Mouse (Mus musculus) lung, adult 18-20 months (tissue): Measurements from ENCODE around the gene Rpa2.
A peak's percentile ranks its signal among the peaks of the same experiment; 100 is the strongest.
"Not testable (repeated sequence)": the region's sequence is repeated elsewhere in the genome, so short reads cannot be mapped to it uniquely, and the experiment has no call there.

Experiments
- DNase-seq, 2 experiments: peaks; one replicate each; pipeline ENCODE4 v3.0.0; 2022; ENCODE audit warnings: mixed read lengths in 2 of 2

Rpa2 gene

DNA sequence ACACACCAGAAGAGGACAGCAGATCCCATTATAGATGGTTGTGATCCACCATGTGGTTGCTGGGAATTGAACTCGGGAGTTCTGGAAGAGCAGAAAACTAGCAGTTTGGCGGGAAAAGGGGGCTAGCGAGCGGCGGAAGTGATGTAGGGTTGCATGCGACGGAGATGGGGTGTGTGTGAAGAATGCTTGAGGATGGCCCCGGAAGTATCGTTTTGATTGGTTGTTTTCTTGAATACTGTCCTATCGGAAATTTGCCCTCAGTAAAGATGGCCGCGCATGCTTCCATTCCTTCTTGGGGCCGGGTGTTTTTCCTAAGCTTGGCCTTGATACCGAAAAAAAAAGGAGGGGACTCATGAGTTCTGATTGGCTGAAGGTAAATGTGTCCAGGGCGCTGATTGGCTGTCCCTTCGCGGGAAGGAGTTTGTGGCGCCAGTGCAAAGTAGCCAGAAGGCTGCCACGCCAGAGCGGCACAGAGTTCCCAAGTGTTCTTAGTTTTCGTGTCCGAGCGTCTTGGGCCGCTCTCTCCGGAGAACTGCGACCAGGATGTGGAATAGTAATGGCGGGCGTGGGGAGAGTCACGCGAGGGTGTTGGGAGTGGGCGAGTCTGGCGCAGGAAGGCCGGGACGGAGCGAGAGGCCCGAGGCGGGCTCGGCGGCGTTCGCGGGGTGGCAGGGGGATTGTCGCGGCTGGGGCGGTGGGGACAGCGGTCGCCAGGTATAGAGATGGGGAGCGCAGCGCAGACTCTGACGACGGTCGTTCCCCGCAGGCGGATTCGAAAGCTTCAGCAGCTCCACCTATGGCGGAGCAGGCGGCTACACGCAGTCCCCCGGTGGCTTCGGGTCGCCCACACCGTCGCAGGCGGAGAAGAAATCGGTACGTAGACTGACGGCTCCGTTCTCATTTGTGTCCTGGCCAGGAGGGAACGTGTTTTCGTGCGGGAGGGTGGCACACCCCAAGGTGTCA, at the start of gene Rpa2:
TSS of gene Rpa2 (plus strand) at position 419 of the 963 bp plus-strand sequence.
- peak; percentile 99 for DNase-seq

DNA sequence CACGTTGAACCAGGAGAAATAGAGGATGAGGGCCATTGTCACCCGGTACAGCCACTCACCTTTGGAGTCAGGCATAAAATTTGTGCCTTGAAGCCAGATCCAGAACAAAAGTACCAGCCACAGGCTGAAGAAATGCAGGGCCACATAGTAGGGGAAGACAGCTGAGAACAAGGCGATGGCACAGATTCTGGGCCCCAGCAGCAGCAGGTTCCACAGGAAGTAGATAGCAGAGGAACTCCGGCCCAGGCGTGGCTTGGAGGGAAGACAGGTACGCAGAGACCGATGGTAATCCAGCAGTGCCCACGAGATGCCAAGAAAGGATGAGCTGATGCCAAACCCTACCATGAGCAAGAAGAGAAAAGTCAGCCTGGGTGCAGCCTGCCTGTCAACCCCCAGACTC, 39.9 kb upstream of the Rpa2 start:
- DNase-seq, result no peak

DNA sequence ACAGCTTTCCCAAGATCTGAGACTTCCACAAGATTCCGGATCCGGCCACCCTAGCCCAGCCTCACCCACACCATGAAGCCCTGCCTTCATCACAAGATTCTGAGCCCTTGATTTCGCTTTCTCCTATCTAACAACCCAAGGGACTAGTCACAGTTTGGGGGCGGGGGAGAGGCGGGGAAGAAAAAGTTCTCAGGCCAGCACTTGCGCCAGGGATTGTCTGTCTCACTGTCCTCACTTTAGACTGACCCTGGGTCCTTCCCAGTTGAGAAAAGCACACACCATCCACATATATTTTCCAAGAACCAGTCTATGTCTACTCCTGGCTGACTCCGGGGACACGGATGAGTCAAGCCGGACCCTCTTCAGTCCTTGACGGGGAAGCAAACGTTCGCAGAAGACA, 36.5 kb upstream of the Rpa2 start:
- DNase-seq, result no peak

DNA sequence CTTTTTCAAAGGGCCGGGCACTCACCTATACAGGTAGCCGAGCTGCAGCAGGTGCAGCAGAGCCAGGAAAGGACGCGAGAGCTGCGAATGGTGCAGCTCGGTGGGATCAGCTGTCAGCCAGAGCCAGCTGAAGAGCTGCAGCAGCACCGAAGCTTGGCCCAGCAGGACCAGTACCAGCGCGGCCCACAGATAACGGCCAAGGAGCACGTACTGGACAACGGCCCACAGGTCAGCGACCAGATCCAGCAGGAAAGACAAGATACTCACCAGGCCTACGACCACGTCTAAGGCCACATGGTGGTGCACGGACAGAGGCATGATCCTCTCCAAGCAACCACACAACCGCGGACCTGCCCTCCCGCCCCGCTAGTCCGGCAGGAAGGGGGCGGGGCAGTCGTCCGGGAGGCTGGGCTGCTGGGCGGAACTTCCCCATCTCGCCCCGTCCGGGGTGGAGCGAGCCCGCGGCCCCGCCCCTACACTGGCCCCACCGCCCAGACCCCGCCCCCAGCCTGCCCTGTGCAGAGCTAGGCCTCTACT, 35.9 kb upstream of the Rpa2 start, which contains the start of gene Xkr8:
TSS of gene Xkr8 (minus strand) at position 399 of the 537 bp plus-strand sequence.
- peak; percentile 90 to 93 for DNase-seq

DNA sequence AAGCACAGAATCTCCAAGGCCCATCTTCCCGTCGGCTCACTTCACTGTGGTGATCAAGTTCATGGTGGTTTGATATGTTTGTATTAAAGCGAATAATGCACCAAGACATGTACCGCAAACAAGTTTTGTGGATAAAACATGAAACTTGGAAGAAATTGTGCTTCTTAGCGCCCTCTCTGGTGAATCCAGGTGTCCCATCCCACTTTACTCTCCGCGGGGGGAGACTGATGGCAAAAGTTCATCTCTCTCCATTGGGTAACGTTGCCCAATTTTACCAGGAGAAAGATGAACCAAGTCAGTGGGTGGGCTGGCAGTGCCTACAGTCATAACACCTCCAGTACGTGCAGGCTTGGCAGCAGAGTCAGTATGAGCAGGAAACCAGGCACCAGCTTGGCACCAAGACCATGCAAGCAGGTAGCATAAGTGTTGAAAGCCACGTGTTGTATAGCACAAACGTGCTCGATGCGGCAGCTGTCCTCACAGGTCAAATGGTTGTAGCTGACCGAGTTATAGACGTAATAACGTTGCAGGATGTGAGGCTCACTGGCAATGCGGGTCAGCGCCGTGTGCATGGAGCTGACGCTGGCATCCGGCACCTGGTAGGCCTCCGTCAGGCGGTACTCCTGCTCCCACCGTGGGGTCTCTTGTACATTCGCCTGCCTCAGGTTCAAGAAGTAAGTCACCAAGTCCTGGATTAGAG, 34.9 kb upstream of the Rpa2 start:
- no peak for DNase-seq

DNA sequence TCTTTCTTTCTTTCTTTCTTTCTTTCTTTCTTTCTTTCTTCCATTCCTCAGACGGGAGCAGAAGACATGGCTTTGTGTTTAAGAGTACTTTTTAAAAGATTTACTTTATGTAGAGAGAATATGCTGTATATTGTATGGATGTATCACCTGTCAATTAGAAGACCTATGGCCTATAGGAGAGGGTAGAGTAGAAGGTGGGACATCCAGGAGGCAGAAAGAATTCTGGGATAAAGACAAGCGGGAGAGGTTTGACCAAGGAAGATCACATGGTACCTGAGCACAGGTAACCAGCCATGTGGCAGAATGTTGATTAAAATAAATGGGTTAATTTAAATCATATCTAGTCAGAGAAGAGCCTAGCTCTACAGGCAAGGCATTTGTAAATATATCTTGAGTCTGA, 33.4 kb upstream of the Rpa2 start:
- no peak for DNase-seq

DNA sequence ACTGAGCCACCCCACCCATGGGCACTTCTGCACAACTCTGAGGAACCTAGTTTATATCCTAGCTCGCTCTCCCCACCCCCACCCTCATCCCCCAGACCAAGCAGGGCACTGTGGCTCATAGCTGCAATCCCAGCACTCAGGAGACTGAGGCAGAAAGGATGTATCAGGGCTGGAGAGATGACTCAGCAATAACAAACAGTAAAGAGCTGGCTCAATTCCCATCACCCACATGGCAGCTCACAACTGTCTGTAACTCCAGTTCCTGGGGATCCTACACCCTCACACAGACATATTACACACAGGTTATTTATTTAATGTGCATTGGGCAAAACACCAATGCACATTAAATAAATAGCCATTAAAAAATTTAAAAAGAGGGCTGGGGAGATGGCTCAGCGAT, 32.7 kb upstream of the Rpa2 start:
- no peak for DNase-seq

DNA sequence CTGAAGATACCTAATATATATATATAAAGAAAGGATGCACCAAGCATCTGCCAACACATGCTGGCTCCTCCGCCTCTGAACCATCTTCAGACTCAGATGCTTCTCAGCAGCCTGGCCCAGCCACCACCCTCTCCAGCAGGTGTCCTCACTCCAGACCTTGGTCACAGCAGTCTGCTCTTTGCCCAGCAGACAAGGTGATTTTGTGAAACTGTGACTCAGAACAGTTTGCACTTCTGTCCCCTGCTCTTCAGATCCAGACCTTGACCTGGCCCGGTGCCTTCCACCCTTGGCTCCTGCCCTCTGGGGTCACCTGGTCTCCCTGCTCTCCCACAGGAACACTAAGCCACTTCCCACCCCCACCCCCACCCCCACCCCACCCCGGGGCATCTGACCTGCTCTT, 32.2 kb upstream of the Rpa2 start:
- DNase-seq, result no peak

DNA sequence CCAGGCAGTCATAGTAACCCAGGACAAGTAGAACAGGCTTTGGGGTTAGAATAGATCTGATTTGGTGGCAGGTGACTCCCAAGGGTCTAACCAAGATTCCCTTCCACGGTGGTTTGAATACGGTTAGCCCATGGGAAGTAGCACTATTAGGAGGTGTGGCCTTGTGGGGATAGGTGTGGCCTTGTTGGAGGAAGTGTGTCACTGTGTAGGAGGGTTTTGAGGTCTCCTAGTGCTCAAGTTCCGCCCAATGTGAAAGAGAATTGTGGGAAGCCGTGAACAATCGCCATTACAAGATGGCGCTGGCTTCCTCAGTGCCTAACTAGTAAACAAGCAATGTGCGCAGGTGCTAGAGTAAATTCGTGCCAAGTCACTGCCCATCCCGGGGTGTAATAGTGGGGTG, 31.0 kb upstream of the Rpa2 start:
- not testable (repeated sequence) for DNase-seq

DNA sequence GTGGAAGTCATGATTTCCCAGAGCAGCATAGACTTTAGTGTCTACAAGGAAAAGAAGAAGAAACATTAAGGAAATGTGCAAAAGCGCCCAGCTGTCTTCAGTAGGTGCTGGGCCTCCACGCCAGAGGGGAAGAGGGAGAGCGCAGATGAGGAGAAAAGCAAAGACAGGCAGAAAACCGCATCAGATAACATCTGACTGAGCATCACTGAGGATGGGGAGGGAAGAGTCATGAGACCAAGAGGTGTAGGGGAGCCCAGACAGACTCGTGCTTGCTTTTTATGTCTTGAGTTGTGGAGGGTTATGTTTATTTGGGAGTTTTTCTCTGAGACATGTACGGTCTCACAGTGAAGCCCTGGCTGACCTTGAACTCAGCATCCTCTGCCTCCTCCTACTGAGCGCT, 26.6 kb upstream of the Rpa2 start:
- no peak for DNase-seq

DNA sequence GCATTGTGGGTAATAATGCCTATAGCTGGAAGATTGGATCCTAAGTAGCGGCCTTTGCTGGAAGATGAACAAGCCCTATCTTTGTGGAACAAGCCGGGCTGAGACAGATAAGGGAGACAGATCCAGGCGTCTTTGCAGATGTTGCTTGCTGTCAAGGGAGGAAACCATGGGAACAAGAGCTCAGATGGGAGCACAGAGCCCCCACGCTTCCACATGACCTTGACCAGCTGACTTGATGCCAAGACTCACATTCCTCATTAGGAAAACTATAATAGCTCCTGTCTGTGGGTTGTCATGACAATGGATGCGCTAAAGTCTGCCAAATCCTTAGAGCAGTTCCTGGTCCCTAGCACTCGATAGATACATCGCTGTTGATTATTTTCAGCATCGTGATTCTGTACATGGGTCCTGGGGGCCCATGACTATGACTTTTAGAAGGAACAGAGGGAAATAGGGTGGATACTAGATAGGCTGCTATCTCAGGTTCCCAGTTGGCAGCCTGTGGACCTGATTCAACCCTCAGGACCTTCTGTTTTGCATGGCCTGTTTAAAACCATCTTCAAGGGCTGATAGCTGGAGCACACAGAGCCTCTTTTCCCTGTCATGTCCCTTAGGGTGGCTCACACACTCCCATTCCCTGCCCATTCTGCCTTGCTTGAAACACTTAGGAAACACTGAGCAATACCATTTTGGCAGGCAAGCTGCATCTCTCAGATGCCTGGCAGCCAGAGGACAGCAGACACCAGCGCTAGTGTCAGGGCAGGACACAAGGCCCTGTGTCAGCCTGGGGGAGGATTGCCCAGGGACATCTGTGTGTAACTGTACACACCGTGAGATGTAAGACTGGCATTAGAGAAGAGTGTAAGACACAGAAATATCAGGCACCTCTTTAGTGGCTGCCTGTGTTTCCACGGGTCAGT, 23.9 kb upstream of the Rpa2 start:
- DNase-seq, result no peak

DNA sequence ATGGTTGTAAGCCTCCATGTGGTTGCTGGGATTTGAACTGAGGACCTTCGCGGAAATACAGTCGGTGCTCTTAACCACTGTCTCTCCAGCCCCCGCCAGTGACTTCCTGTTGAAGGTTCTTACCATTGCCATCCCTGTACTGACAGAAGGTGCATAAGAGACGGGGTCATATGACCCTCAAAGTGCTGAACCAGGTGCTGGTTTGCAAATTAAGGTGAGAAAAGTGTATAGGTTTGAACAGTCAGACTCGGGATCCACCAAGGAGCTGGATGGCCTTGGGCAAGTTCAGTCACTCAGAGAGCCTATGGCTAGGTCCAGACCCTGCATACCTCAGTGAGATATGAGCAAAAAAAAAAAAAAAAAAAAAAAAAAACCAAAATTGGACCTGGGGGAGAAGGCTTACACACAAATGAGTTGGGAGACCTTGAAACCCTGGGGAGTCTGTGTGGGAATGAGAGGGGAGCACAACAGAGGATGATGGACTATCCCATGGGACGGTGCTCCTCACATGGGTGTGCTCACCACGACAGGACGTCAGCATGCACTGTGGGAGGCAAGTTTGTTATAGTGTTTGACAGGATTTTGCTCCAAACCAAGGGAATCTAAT, 21.1 kb upstream of the Rpa2 start:
- DNase-seq, result no peak

DNA sequence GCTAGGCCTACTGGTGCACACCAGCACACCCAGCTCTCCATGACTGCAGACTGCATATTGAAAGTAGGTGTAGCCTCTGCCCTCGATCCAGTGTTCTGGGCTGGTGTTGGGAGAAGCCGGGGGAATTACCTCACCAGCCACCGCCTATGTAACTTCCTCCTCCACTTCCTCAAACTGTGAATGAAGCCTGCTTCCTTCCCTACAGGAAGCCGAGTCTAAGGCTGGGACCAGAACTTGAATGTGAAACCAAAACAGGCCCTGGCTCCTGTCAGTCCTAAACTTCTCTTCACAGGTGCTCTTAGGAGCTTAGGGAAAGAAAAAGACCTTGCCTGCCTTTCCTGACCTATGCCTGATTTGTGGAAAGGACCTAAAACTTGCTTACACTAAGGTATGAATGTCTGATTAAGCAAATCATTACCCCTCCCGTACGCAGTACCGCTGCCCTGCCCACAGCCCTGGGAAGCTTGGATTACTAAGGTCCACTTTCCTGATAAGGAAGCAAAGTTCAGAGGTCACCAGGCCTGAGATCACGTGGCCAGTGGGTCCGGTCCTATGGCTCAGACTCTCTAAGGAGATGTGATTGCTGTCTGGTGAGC, 20.4 kb upstream of the Rpa2 start:
- DNase-seq, result peak; percentile 78 to 82

DNA sequence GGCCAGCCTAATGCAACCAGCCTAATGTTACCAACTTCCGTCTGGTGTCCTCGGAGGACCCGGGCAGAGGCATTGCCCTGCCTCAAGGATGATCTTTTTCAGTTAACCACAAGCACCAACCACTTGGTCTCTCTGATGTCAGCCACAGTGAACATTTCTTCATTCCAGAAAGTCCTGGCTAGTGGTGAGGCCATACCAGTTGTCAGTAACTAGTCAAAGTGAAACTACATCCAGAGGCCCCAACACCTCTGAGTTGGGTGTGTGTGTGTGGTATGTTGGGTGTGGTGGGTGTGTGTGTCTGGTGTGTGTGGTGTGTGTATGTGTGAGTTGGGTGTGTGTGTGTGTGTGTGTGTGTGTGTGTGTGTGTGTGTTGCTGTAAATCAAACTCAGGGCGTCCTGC, 19.4 kb upstream of the Rpa2 start:
- peak in 1 of 2 experiments; percentile 24 for DNase-seq

DNA sequence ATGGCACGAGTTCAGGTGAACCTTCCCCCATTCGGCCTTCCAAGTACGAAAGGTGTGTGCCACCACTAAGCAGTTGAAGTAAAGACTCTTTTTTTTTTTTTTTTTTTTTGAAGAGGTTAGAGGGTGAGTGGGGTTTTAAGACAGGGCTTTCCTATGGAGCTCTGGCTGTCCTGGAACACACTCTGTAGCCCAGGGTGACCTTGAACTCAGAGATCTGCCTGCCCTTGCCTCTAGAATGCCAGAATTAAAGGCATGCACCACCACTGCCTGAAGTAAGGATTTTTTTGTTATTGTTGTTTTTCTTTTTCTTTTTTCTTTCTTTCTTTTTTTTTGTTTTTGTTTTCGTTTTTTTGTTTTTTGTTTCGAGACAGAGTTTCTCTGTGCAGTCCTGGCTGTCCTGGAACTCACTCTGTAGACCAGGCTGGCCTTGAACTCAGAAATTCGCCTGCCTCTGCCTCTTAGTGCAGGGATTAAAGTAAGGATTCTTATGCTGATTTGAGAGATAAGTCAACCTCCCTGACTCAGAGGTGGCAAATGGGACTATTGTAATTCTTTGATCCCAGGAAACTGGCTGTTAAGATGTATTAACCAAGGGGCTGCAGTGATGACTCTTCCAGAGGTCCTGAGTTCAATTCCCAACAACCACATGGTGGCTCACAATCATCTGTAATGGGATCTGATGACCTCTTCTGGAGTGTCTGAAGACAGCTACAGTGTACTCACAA, 18.7 kb upstream of the Rpa2 start:
- DNase-seq, result no peak

DNA sequence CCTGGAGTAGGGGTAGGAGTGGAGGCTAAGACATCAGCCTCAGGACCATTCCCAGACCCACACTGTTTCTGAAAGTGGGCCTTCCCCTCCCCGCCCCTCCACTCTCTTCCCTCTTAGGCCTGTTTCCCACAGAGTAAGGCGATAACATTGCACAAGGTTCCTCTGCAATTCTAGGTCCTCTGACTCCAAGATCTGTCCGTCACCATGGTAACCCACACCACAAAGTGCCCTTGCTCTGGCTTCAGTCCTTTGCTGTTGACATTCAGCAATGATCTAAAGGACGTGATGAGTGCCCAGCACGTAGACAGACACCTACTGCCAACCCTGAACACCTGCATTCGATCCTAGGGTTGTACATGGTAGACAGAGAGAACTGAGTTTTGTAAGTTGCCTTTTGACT, 15.1 kb upstream of the Rpa2 start:
- DNase-seq, result peak; percentile 35 to 55

DNA sequence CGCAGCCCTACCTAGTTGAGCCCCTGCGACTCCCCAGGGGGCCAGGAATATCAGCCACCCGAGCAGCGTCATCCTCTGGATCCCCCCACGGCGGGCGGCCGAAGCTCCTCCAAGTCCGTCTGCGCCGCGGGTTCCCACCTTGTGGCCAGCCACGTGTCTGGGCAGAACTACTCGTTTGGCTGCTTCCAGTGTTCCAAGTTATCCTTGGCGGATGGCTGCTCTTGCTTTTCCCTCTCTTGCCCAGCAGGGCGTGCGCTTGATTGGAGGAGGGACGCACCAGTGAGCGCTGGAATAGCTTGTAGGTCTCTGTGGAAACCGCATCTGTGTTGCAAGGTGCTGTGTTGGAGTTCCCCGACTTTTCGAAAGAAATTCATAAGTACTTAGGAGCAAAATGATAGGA, 11.2 kb upstream of the Rpa2 start, which contains the start of gene Smpdl3b:
TSS of gene Smpdl3b (minus strand) at position 279 of the 400 bp plus-strand sequence.
- DNase-seq, result peak; percentile 83 to 85

DNA sequence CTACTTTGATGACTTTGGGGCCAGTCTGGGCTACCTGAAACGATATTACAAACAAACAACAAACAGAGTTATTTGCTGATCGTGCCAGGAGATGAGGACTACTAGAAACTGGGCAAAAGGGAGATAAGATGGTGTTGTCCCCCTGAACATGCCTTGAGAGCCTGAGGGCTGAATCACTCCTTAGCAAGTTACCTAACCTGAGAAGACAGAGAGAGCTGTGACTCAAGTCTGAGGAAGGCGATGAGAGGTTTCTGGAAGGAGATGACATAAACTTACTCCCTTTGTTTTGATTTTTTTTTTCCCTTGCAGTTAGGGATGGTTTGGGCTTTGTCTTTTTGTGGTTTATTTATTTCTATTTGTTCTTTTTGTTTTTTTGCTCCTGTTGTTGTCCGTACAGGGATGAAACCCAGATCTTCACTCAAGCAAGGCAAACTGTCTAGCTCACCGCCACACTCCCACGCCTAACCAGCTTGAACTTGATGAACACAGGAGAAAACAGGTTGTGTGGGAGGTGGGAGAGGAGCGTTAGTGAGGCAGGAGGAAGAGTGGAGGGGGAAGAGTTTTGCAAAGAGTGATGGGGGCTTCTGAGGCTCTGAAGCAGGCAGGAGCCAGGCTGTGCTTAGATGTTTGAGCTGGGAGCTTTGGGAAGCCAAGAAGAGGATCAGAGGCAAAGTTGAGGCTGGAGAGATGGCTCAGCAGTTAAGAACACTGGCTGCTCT, 10.3 kb upstream of the Rpa2 start:
- no peak for DNase-seq

DNA sequence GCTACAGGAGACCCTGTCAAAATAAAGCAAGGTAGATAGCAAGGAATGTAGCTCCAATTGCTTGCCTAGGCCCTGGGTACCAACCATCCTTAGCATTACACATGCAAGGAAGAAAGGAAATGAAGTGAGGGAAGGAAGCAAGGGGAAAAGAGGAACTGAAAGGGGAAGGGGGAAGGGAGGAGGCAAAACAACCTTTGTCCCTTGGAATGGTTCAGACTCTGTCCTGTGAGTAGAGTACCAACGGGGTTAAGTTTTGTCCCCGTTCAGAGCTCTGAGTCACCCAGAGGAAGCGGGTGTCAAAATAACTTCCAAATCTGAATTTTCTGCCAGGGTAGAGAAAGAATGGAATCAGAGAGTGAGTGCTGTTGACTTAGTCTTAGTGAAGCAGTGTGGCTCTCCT, 7.8 kb upstream of the Rpa2 start:
- no peak for DNase-seq

DNA sequence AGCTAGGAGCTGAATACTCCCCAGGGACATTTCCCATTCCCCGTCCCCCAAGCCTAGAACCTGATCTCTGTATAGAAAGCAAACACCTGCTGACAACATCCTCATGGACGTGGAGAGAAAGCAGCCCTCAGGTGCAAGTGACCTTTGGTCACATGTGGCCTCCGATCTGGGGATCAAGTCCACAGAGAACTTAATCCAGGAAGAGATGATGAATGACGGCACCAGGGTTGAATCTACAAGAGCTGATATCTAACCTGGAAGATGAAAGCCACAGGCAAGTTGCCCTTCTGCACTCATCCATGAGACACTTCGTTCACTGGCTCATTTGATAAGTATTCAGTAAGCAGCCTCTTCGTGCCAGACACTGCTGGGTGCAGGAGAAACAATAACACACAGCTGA, 5.5 kb upstream of the Rpa2 start:
- DNase-seq, result no peak
